Mouse (Mus musculus) spleen, postnatal 14 days (tissue): ENCODE measurements around the gene Akap2.
A peak's percentile ranks its signal among the peaks of the same experiment; 100 is the strongest.

Experiments used
- DNase-seq, 2 experiments: peaks; one replicate each; pipeline ENCODE4 v3.0.0; 2021 to 2022; ENCODE audit warnings: low spot score in 2 of 2

Akap2 gene

GRCm38 (mm10) chr4:57755085-57755484, 37.6 kb downstream of the Akap2 start:
- peak in 1 of 2 experiments; percentile 7 for DNase-seq

- DNase-seq, result no peak
These were observed 40.5 kb downstream of the Akap2 start for GRCm38 (mm10) chr4:57757997-57758396.

DNA sequence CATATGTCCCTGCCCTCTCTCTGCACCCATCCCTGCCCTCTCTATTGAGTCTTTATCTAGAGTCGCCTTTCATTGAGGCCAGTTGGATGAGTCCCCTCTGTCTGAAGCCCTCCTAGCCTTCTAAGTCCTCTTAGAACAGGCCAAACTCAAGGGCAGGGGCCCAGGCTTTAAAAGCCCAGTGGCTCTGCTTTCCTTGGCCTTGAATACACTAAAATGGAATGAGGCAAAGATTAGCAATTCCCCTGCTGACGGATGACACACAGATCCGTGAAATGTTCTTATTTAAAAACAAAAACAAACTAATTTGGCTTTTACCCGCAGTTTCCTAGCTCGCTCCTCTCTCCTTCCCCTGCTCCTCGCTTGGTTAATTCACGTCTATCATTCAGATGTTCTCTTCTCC, 45.0 kb downstream of the Akap2 start:
- DNase-seq, result no peak

DNA sequence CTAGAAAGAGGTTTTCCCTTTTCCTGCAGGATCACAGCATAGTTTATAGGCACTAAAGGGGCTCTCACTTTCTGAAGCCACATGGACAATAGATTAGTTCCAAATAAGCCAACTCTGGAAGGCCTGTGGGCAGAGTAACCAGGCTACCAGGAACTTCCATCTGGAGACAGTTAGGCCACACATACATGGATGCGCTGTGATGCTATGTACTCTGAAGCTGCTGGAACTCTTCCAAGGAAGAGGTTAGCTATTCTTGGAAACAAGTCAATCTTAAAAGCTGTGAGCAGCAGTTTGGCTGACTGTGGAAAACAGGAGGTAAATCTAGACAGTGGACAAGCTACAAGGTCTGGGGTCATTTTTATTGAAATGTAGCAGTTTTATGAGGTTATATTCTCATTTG, 46.9 kb downstream of the Akap2 start:
- no peak for DNase-seq

DNA sequence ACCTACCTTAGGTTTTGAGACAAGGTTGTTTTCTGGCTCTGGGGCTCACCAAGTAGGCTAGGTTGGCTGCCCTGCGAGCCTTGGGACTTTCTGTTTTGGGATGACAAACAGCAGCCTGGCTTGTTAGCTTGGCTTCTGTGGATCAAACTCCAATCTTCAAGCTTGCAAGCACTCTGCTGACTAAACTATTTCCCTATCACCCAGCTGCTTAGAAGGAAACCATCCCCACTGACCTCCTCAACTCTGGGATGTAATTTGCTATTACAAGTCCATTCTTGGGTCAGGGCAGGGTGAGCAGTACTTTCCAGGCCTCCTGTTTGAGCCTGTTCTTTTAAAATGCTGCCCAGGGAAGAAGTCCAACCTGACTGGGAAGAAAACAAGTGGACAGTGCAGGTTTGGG, 47.5 kb downstream of the Akap2 start:
- no peak for DNase-seq

DNA sequence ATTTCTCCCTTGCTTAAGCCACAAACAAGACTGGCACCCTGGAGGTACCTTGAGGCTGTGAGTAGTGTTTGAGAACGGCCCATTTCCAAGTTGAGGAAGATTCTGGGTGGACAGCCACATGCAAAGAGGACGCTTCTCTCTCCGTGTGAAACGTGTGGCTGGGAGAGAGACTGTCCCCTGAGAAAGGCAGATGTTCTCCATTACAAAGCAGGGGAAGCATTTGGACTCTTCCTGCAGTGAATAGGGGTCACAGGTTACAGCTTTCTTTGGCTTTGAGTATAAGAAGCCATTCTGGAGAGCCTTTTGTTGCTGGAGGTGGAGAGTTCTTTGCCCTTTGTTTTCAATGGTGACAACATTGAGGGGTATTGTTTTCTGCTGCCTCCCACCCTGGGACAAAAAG, 48.3 kb downstream of the Akap2 start:
- no peak for DNase-seq

DNA sequence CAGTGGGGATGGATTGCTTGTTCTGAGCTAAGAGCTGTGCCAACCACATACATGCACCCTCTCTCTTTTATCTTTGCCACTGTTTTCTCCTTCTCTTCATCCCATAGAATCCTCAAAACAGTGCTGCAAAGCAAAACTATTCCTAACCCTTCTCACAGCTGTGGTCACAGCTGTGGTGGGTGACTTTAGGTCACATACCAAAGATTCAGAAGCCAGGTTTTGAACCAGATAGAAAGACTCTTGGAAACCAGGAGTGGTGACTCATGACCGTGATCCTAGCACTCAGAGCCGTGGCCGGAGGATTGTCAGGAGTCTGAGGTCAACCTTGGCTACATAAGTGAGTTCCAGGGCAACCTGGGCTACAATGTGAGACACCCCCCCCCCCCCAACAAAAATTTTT, 51.5 kb downstream of the Akap2 start:
- DNase-seq, result no peak

- DNase-seq, result no peak
These were observed 52.8 kb downstream of the Akap2 start for GRCm38 (mm10) chr4:57770185-57770823.

DNA sequence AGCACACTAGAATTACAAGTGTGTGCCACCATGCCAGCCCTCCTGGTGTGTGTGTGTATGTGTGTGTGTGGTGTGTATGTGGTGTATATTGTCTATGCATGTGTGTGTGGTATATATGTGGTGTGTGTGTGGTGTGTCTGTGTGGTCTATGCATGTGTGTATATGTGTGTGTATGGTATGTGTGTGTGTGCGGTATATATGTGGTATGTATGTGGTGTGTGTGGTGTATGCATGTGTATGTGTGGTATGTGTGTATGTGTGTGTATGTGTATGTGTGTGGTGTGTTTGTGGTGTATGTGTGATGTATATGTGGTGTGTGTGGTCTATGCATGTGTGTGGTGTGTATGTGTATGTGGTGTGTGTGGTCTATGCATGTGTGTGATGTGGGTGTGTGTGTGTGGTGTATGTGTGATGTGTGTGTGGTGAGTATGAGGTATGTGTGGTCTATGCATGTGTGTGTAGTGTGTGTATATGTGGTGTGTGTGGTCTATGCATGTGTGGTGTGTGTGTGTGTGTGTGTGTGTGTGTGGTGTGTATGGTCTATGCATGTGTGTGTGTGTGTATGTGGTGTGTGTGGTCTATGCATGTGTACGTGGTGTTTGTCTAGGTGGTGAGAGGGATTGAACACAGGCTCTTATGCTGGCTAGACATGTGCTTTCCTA, 54.2 kb downstream of the Akap2 start:
- no peak for DNase-seq

DNA sequence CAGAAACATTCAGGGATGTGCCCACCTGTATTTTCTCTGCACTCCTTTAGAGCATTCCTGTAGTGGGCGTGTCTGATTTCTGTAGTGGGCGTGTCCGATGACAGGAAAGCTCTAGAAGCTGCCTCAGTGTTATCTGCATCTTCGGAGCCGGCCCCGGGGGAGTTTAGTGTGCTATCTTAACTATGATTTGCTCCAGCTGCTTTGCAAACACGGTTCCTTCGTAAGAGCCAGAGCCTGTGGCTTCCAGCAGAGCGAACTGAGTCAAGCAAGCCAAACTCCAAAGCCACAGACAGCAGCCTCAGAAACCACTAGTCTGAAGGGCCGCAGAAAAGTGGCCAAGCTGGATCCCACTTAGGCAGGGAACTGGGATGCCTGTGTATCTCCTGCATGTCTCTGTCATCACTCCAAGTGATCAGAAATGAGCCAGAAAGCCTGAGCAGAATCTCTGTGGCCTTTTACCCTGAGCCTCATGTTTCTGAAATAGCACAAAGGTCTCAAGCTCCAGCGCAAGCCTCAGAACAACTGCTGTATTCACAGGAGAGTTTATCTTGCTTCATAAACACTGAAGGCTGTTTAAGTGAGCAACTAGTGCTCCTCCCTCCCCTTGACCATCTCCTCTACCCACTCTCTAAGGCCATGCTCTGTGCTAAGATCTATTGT, 55.5 kb downstream of the Akap2 start:
- DNase-seq, result no peak

DNA sequence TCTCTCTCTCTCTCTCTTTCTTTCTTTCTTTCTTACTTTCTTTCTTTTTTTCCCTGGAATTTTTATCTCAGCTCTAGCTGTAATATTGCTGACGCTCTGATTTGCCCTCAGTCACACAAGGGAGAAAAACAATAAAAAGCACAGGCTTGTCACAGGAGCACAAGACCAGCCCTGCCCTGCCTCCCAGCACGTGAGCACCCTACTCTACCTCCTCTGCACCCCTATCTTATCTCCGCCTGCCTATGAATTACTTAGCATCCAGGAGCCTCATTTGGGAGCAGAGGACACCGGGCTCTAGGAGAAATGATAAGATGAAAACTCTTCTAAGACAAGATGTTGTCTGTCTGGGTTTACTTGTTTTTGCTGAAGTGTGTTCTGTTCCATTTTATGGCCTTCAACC, 57.1 kb downstream of the Akap2 start:
- no peak for DNase-seq

DNA sequence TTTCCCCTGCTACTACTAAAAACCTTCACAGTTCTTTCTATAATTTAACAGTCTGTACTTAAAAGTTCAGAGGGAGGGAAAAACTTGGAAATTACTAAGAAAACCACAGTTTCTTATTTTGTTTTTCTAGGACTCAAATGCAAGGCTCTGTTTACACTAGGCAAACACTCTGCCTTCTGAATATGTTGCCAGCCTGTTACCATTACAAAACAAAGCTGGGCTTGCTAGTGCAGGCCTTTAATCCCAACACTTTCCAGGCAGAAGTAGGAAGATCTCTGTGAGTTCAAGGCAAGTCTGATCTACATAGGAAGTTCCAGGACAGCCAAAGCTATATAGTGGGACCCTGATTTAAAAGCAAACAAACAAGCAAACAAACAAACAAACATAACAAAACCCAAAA, 58.1 kb downstream of the Akap2 start:
- no peak for DNase-seq

- DNase-seq, result no peak
These were observed 62.9 kb downstream of the Akap2 start for GRCm38 (mm10) chr4:57780403-57780802.

GRCm38 (mm10) chr4:57780833-57781641, 63.6 kb downstream of the Akap2 start:
- DNase-seq, result no peak

DNA sequence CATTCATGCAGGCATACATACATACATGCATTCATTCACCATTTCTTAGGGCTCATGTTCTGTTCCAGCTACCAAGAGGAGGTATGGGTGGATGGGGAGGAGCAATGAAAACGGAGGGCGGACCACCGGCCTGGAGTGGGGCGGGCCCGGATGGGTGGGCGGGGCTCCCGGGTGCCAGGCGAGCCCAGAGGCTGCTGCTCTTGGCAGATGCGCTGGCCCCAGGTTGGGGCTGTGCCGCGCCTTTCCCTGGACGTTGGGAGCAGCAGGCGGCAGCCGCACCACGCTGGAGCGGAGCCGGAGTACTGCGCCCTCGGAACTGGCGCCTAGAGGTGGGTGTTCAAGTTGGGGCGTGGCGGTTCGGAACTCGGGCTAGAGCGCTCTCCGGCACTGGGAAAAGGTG, 64.5 kb downstream of the Akap2 start:
- DNase-seq, result peak; percentile 39 to 43

- peak in 1 of 2 experiments; percentile 7 for DNase-seq
These were observed 65.3 kb downstream of the Akap2 start for GRCm38 (mm10) chr4:57782549-57783390.

DNA sequence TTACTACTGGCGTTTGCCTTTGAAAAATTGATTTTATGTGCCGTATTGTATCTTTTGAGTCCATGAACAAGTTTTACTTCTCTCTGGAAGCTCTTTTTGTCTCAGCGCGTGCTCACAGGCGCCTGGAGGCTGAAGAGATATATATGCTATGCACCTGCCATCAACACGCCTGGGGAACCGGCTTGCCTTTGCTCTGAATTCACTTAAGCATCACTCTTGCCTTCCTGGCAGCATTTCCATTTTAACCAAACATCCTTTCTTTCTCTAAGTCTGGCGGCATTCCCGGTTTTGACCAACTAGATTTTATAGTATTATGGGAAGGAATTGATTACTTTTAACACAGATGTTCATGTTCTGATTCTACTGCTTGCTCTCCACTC, 65.9 kb downstream of the Akap2 start:
- no peak for DNase-seq

DNA sequence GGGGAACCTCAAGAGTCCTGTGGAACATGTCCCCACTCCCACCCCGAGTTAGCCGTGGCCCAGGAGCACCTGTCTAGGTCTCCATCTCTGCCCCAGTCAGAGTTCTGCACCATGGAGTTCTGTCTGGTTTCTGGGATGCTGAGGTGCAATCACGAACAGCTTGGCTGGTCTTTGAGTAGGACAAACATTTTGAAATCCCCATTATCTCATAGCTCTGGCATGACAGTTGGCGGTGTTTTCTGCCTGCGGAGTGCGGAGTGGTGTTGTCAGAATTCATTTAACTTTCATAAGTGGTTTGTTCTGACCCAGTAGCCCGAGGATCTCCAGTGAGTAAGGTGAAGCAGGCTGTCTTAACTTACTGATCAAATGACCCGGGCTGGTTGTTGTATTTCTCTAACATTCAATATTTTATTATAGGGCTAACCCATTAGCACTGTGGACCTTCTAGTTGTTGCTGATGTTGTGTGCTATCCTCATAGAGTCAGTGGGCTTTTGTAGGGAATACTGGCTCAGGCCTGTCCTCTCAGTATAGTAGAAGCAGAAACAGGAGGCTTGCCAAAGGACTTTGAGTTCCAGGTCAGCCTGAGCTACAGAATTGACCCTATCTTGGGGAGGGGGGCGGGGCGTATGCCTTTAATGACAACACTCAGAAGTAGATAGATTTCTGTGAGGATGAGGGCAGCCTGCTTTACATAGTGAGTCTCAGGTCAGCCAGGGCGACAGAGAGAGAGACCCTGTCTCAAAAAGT, 66.6 kb downstream of the Akap2 start:
- DNase-seq, result no peak

DNA sequence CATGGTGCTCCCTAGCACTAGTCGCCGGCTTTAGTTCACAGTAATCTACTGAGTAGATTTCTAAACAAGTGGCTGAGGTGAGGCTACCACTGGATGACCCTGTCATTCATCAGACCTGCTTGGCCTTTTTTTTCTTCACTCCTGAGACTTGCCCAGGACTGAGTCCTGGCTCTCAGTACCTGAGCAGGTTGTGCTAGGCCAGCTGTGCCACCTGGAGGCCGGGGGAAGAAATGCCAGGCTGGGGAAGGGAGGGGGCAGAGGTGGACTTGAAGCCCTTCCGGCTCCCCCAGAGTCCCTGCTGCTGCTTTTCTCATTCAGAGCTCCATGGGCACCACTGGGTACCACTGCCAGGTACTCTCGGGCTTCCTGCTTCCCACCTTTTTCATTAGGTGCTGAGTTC, 71.3 kb downstream of the Akap2 start:
- DNase-seq, result peak; percentile 16 to 38

- no peak for DNase-seq
These were observed 71.7 kb downstream of the Akap2 start for GRCm38 (mm10) chr4:57789118-57789517.

DNA sequence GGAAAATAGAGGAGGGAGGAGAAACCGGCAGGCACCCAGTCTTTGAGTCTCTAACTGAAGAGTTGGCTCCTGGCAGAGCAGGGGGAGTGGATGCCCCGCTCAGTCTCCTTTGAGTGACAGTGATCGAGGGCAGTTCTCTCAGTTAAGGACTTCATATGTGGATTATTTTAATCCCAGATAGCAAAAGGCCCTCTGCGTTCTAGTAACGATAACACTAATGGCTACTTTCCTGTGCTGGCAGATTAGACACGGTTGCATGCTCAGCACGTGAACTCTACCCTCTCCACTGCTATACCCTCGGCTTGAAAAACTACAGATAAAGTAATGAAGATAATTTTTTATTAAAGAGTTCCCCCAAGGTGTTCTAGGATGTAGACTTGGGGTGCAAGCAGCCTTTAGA, 76.5 kb downstream of the Akap2 start:
- no peak for DNase-seq
